Mouse (Mus musculus): Measurements from ENCODE around the gene Trim56.

- TF ChIP-seq CTCF (IDR thresholded peaks at IDR 0.05; ENCODE audit: low read depth) (no peak), EP300 (optimal IDR thresholded peaks at IDR 0.05) (no peak)
Measured at GRCm38 (mm10) chr5:137095135-137095534, 20.9 kb downstream of the Trim56 start.

Measured in stomach, postnatal 0 days (tissue).